23 mouse cellular contexts compared by ENCODE assay signal in genomic region chr16:53439511-53439910, GRCm38 (mm10).
"Had no signal": no experiment of that assay in that cellular context is flagged by ENCODE, and none has a peak within 500 bp of the region (broad histone marks: within the 10 kb centered on the region; RNA-seq: fewer than 3 reads in every experiment).

No protein-coding gene starts in this region.

- H3K4me2 ChIP-seq: limb, embryonic 13.5 days; liver, embryonic 12.5 days; liver, embryonic 15.5 days; lung, embryonic 15.5 days; neural tube, embryonic 13.5 days had no signal

- H3K4me3 ChIP-seq: layer of hippocampus, adult 2 months; limb, embryonic 10.5 days; limb, embryonic 13.5 days; liver, embryonic 12.5 days; liver, embryonic 15.5 days; lung, embryonic 15.5 days; megakaryocyte, embryonic 14.5 days; midbrain, embryonic 10.5 days; neural tube, embryonic 13.5 days had no signal

- H3K36me3 ChIP-seq: limb, embryonic 10.5 days; limb, embryonic 13.5 days; liver, embryonic 12.5 days; liver, embryonic 15.5 days; lung, embryonic 15.5 days; midbrain, embryonic 10.5 days; neural tube, embryonic 13.5 days had no signal

- H3K9me3 ChIP-seq: limb, embryonic 10.5 days; limb, embryonic 13.5 days; liver, embryonic 12.5 days; liver, embryonic 15.5 days; lung, embryonic 15.5 days; megakaryocyte, embryonic 14.5 days; midbrain, embryonic 10.5 days; neural tube, embryonic 13.5 days had no signal

- ATAC-seq: liver, embryonic 12.5 days had no signal

- H3K27ac ChIP-seq: kidney, postnatal 0 days; layer of hippocampus, adult 2 months; limb, embryonic 10.5 days; limb, embryonic 13.5 days; liver, embryonic 12.5 days; liver, embryonic 15.5 days; lung, embryonic 15.5 days; midbrain, embryonic 10.5 days; neural tube, embryonic 13.5 days; stomach, postnatal 0 days had no signal

- H3K9ac ChIP-seq: limb, embryonic 13.5 days; liver, embryonic 12.5 days; liver, embryonic 15.5 days; lung, embryonic 15.5 days; neural tube, embryonic 13.5 days had no signal

- H3K27me3 ChIP-seq: limb, embryonic 13.5 days; liver, embryonic 12.5 days; liver, embryonic 15.5 days; lung, embryonic 15.5 days; megakaryocyte, embryonic 14.5 days; neural tube, embryonic 13.5 days had no signal

- DNase-seq: kidney, postnatal 25 days; layer of hippocampus, adult 9-11 months; liver; lung, adult 18-20 months; lung, postnatal 10 days; lung, postnatal 36 days; right cerebral cortex, adult 18-20 months; right cerebral cortex, postnatal 14 days; right cerebral cortex, postnatal 4 days; thymus, adult 2 months; thymus, postnatal 14 days; thymus, postnatal 4 days had no signal

- H3K4me1 ChIP-seq: limb, embryonic 10.5 days; limb, embryonic 13.5 days; liver, embryonic 12.5 days; liver, embryonic 15.5 days; lung, embryonic 15.5 days; megakaryocyte, embryonic 14.5 days; midbrain, embryonic 10.5 days; neural tube, embryonic 13.5 days had no signal
